Mouse (Mus musculus) ES-E14 (cell line): ENCODE measurements around the gene Rab42.

Experiments used
- HCFC1 ChIP-seq: IDR thresholded peaks from 2 replicates; pipeline ENCODE4 v1.6.1; 2012; ENCODE audit warnings: low read length, inconsistent platforms, borderline replicate concordance; ENCODE audit not compliant: insufficient read depth
- ZNF384 ChIP-seq: IDR thresholded peaks from 2 replicates; pipeline ENCODE4 v1.6.1; 2012; ENCODE audit warnings: low read depth, low read length, inconsistent platforms

GRCm38 (mm10) chr4:132268871-132269739 lies 34.1 kb downstream of the Rab42 start:
- TF ChIP-seq ZNF384 (no peak), HCFC1 (no peak)
